ENCODE assay signal across 8 mouse cellular contexts in the genomic region with DNA sequence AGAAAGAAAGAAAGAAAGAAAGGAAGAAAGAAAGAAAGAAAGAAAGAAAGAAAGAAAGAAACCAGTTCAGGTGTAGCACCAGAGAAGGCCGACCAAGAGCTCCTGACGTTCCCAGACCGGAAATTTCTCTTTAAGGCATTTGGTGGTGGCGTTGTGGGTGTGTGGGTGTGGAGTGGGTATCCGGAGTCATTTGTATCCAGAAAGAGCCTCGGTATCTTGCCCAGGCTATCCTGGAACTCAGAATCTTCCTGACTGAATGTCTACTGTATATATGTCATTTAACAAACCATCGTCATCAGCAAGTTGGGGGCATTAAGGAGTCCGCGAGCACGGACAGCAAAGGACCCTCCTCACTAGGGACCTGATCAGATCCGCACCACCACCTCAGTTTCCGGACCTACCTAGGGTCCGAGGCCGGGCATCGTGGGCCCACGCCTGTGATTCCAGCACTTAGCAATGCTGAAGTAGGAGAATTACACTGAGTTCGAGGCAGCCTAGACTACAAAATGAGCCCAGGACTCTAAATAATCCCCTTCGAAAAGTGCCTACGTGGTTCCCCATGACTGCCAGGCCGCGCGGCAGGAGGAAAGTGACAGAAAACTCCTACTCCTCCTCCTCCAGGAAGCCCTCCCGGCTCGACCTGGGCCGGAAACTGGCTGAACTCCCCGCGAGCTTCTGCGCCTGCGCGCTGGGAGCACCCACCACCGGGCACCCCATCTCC. TPM values are rescaled to one million over a fixed set of nuclear protein-coding genes. Genes with fewer than 3 reads are reported as not detected.
DNase-seq lines count a peak whose midpoint lies in the region; ATAC-seq and TF ChIP-seq lines count a peak whose summit lies in the region.

No protein-coding gene starts in this region.

- peak overlapping the region; percentile 94 for H3K4me2 ChIP-seq in heart, embryonic 15.5 days
- H3K4me2 ChIP-seq in forebrain, embryonic 15.5 days (replicated peaks): peak overlapping the region; percentile 93

- no peak; the same call in 1 of the 2 replicates for ATAC-seq in heart, embryonic 15.5 days (replicated peaks; ENCODE audit: insufficient number of reproducible peaks, insufficient read depth, low FRiP score, low read depth)
- ATAC-seq in forebrain, embryonic 15.5 days (replicated peaks): peak; percentile 1; the same call in 1 of the 2 replicates

- no peaks in the 10 kb centered on the region for H3K27me3 ChIP-seq in heart, embryonic 15.5 days
- H3K27me3 ChIP-seq in E14TG2a.4 (ENCODE audit: insufficient read depth, low read length): no peaks in the 10 kb centered on the region
- H3K27me3 ChIP-seq in forebrain, embryonic 15.5 days: no peaks in the 10 kb centered on the region
- H3K27me3 ChIP-seq in midbrain, embryonic 10.5 days (ENCODE audit: low read depth, poor library complexity, severe bottlenecking): peaks cover 7% of the 10 kb centered on the region

- H3K27ac ChIP-seq in heart, embryonic 15.5 days: peak overlapping the region; percentile 78
- peak overlapping the region; percentile 95 for H3K27ac ChIP-seq in forebrain, embryonic 15.5 days (replicated peaks)
- H3K27ac ChIP-seq in midbrain, embryonic 10.5 days (replicated peaks): peak overlapping the region; percentile 91

- H3K9me3 ChIP-seq in heart, embryonic 15.5 days (replicated peaks): no peaks in the 10 kb centered on the region
- no peaks in the 10 kb centered on the region for H3K9me3 ChIP-seq in E14TG2a.4 (ENCODE audit: low read length)
- H3K9me3 ChIP-seq in forebrain, embryonic 15.5 days: no peaks in the 10 kb centered on the region
- no peaks in the 10 kb centered on the region for H3K9me3 ChIP-seq in midbrain, embryonic 10.5 days (replicated peaks)

- TF ChIP-seq CTCF in E14TG2a.4 (conservative IDR thresholded peaks at IDR 0.05; ENCODE audit: low read length): no peak

- H3K4me3 ChIP-seq in heart, embryonic 15.5 days: peak overlapping the region; percentile 90
- peak overlapping the region; percentile 95 for H3K4me3 ChIP-seq in E14TG2a.4 (replicated peaks; ENCODE audit: low read length)
- peak overlapping the region; percentile 80 for H3K4me3 ChIP-seq in forebrain, embryonic 15.5 days
- peak overlapping the region; percentile 81 for H3K4me3 ChIP-seq in midbrain, embryonic 10.5 days

- intact Hi-C loops in heart, postnatal 36 days (cut with DNase I): loop anchor here (1.0 kb wide), 2 partner anchors 20 to 24 kb away; partner anchors contain the start of gene Rpl18a

- DNase-seq in heart, postnatal 36 days: no peak
- no peak for DNase-seq in midbrain, embryonic 10.5 days (ENCODE audit: low spot score)
- no peak for DNase-seq in B cell, adult 2 months
- no peak for DNase-seq in right cerebral cortex, adult 2 months (ENCODE audit: low spot score in 2 of 2)
- no peak for DNase-seq in adrenal gland, postnatal 14 days

- 4% methylated on average over 31 of the region's 31 CpGs for WGBS in heart, embryonic 15.5 days
- WGBS in forebrain, embryonic 15.5 days: 6% methylated on average over 31 of the region's 31 CpGs
- 8% methylated on average over 31 of the region's 31 CpGs for WGBS in midbrain, embryonic 10.5 days

- peaks cover 29% of the 10 kb centered on the region for H3K4me1 ChIP-seq in heart, embryonic 15.5 days (replicated peaks)
- H3K4me1 ChIP-seq in E14TG2a.4 (replicated peaks; ENCODE audit: low read depth, low read length): peaks cover 84% of the 10 kb centered on the region
- peaks cover 38% of the 10 kb centered on the region for H3K4me1 ChIP-seq in forebrain, embryonic 15.5 days
- H3K4me1 ChIP-seq in midbrain, embryonic 10.5 days: peaks cover 48% of the 10 kb centered on the region

- no peaks in the 10 kb centered on the region for H3K36me3 ChIP-seq in heart, embryonic 15.5 days
- H3K36me3 ChIP-seq in E14TG2a.4 (ENCODE audit: insufficient read depth, low read length): peaks cover 17% of the 10 kb centered on the region
- H3K36me3 ChIP-seq in forebrain, embryonic 15.5 days: peaks cover 4% of the 10 kb centered on the region; the same call in 1 of the 2 replicates
- H3K36me3 ChIP-seq in midbrain, embryonic 10.5 days: peaks cover 13% of the 10 kb centered on the region

- H3K9ac ChIP-seq in heart, embryonic 15.5 days: peak overlapping the region; percentile 75
- peak overlapping the region; percentile 72 for H3K9ac ChIP-seq in forebrain, embryonic 15.5 days (replicated peaks)

RNA-seq across cellular contexts. Expression of gene Ccdc124, which starts 0.9 kb away (rescaled TPM):
- 79.7 and 84.1 TPM in 2 replicates for polyA plus RNA-seq in heart, embryonic 15.5 days (2015; fragmentation: Nextera tagmentation; extraction: Ambion mirVana)
- 10 to 100 TPM; 45.2 to 49.4 TPM for total RNA-seq in heart, postnatal 36 days (2021)
- 160 and 166 TPM in 2 replicates for polyA plus RNA-seq in forebrain, embryonic 15.5 days (2015; fragmentation: Nextera tagmentation; extraction: Ambion mirVana)
- polyA plus RNA-seq in midbrain, embryonic 10.5 days (2016; fragmentation: Nextera tagmentation; extraction: Ambion mirVana): 180 and 183 TPM in 2 replicates
- total RNA-seq in adrenal gland, postnatal 14 days (2021): 52.2 and 52.9 TPM in 2 replicates

RNA-seq across cellular contexts. Expression of gene Kcnn1, which starts 9.7 kb away (rescaled TPM):
- 2.8 and 3.8 TPM in 2 replicates for polyA plus RNA-seq in heart, embryonic 15.5 days (2015; fragmentation: Nextera tagmentation; extraction: Ambion mirVana)
- total RNA-seq in heart, postnatal 36 days (2021): 10 to 100 TPM; 10.4 to 13.6 TPM
- polyA plus RNA-seq in forebrain, embryonic 15.5 days (2015; fragmentation: Nextera tagmentation; extraction: Ambion mirVana): 12.4 and 14.3 TPM in 2 replicates
- polyA plus RNA-seq in midbrain, embryonic 10.5 days (2016; fragmentation: Nextera tagmentation; extraction: Ambion mirVana): 9.1 and 13.4 TPM in 2 replicates
- 2.9 and 3.8 TPM in 2 replicates for total RNA-seq in adrenal gland, postnatal 14 days (2021)

RNA-seq across cellular contexts. Expression of gene Slc5a5, which starts 19.8 kb away (rescaled TPM):
- 0.09 and 0.36 TPM in 2 replicates for polyA plus RNA-seq in heart, embryonic 15.5 days (2015; fragmentation: Nextera tagmentation; extraction: Ambion mirVana)
- total RNA-seq in heart, postnatal 36 days (2021): not detected
- polyA plus RNA-seq in forebrain, embryonic 15.5 days (2015; fragmentation: Nextera tagmentation; extraction: Ambion mirVana): 1.4 and 1.6 TPM in 2 replicates
- polyA plus RNA-seq in midbrain, embryonic 10.5 days (2016; fragmentation: Nextera tagmentation; extraction: Ambion mirVana): 0.42 and 0.63 TPM in 2 replicates
- 0.30 TPM in 1 of 2 replicates, not detected in the other for total RNA-seq in adrenal gland, postnatal 14 days (2021)

RNA-seq across cellular contexts. Expression of gene Rpl18a, which starts 24.4 kb away (rescaled TPM):
- 2,542 and 2,612 TPM in 2 replicates for polyA plus RNA-seq in heart, embryonic 15.5 days (2015; fragmentation: Nextera tagmentation; extraction: Ambion mirVana)
- total RNA-seq in heart, postnatal 36 days (2021): 100 to 1,000 TPM; 895 to 990 TPM
- polyA plus RNA-seq in forebrain, embryonic 15.5 days (2015; fragmentation: Nextera tagmentation; extraction: Ambion mirVana): 2,771 and 2,787 TPM in 2 replicates
- polyA plus RNA-seq in midbrain, embryonic 10.5 days (2016; fragmentation: Nextera tagmentation; extraction: Ambion mirVana): 3,389 and 3,784 TPM in 2 replicates
- 1,399 and 1,708 TPM in 2 replicates for total RNA-seq in adrenal gland, postnatal 14 days (2021)

RNA-seq across cellular contexts. Expression of gene Map1s, which starts 32.9 kb away (rescaled TPM):
- polyA plus RNA-seq in heart, embryonic 15.5 days (2015; fragmentation: Nextera tagmentation; extraction: Ambion mirVana): 30.3 and 41.6 TPM in 2 replicates
- 10 to 100 TPM; 18.1 to 20.3 TPM for total RNA-seq in heart, postnatal 36 days (2021)
- polyA plus RNA-seq in forebrain, embryonic 15.5 days (2015; fragmentation: Nextera tagmentation; extraction: Ambion mirVana): 60.1 and 62.0 TPM in 2 replicates
- polyA plus RNA-seq in midbrain, embryonic 10.5 days (2016; fragmentation: Nextera tagmentation; extraction: Ambion mirVana): 69.4 and 74.0 TPM in 2 replicates
- total RNA-seq in adrenal gland, postnatal 14 days (2021): 26.2 and 32.1 TPM in 2 replicates
